Mouse (Mus musculus): ENCODE data around the gene Zfp62.

GRCm38 (mm10) chr11:49265101-49265500 lies 62.0 kb downstream of the Zfp62 start:
- TF ChIP-seq CTCF (IDR thresholded peaks at IDR 0.05; ENCODE audit: control insufficient read depth, insufficient read depth, insufficient read length) = no peak
- no peak for TF ChIP-seq USF1 (IDR thresholded peaks at IDR 0.05; ENCODE audit: low read depth)
- TF ChIP-seq FOSL1 (IDR thresholded peaks at IDR 0.05; ENCODE audit: insufficient read depth, low read length, poor library complexity, severe bottlenecking) = no peak
- TF ChIP-seq MYOD1 (IDR thresholded peaks at IDR 0.05; ENCODE audit: control insufficient read depth, insufficient read length, low read depth) = no peak
- TF ChIP-seq MAX (IDR thresholded peaks at IDR 0.05) = no peak
- TF ChIP-seq CEBPB (IDR thresholded peaks at IDR 0.05; ENCODE audit: low read depth) = no peak
- no peak for TF ChIP-seq MYOG (IDR thresholded peaks at IDR 0.05; ENCODE audit: control insufficient read depth, extremely low read depth, insufficient read length)
